ENCODE assay signal across 8 mouse cellular contexts in genomic region chr19:34500763-34501162, GRCm38 (mm10). TPM values are rescaled to one million over a fixed set of nuclear protein-coding genes. Genes with fewer than 3 reads are reported as not detected.
DNase-seq lines count a peak whose midpoint lies in the region; ATAC-seq and TF ChIP-seq lines count a peak whose summit lies in the region.

No protein-coding gene starts in this region.

- 43% methylated on average over 4 of the region's 4 CpGs for WGBS in heart, embryonic 11.5 days (ENCODE audit: insufficient replicate concordance)
- WGBS in forebrain, postnatal 0 days: 37% methylated on average over 4 of the region's 4 CpGs

- H3K36me3 ChIP-seq in heart, embryonic 11.5 days (ENCODE audit: control insufficient read depth, insufficient read depth, low read length): no peaks in the 10 kb centered on the region
- peaks cover 9% of the 10 kb centered on the region; the same call in 1 of the 2 replicates for H3K36me3 ChIP-seq in forebrain, postnatal 0 days (ENCODE audit: insufficient read depth)

- DNase-seq in heart, adult 11 months: peak; percentile 98
- peak; percentile 78 for DNase-seq in c-Kit-positive CD71-positive TER-119-positive erythroid progenitor cells, embryonic 14.5 days (ENCODE audit: low spot score)
- peak; percentile 15 for DNase-seq in forebrain, postnatal 0 days
- peak; percentile 24 for DNase-seq in hindlimb bud, embryonic 11.5 days (ENCODE audit: extremely low spot score, low read depth, low spot score)
- DNase-seq in left cerebral cortex, adult 18-20 months (ENCODE audit: low spot score in 2 of 2): peak; percentile 36 to 43
- peak; percentile 60 to 65 for DNase-seq in spleen, adult 18-20 months

- ATAC-seq in heart, embryonic 11.5 days (replicated peaks; ENCODE audit: insufficient number of reproducible peaks, low FRiP score, low TSS enrichment): no peak; the same call in 1 of the 2 replicates
- peak; percentile 29; the same call in 1 of the 2 replicates for ATAC-seq in forebrain, postnatal 0 days
- peak; percentile 98 for ATAC-seq in megakaryocyte, adult 5-6 weeks (ENCODE audit: poor library complexity, severe bottlenecking)

- no peak overlapping the region for H3K4me3 ChIP-seq in heart, embryonic 11.5 days (ENCODE audit: low read depth, low read length)
- no peak overlapping the region for H3K4me3 ChIP-seq in forebrain, postnatal 0 days (ENCODE audit: low read depth, low read length)

- peak; percentile 49 for TF ChIP-seq CTCF in forebrain, postnatal 0 days (IDR thresholded peaks at IDR 0.05; ENCODE audit: low read depth)

- H3K9ac ChIP-seq in heart, embryonic 11.5 days (ENCODE audit: low read depth, low read length): no peak overlapping the region
- H3K9ac ChIP-seq in forebrain, postnatal 0 days: no peak overlapping the region

- peaks cover 3% of the 10 kb centered on the region for H3K4me1 ChIP-seq in heart, embryonic 11.5 days (ENCODE audit: control insufficient read depth, insufficient read depth, low read length)
- no peaks in the 10 kb centered on the region for H3K4me1 ChIP-seq in forebrain, postnatal 0 days (ENCODE audit: insufficient read depth)

- no peaks in the 10 kb centered on the region for H3K27me3 ChIP-seq in heart, embryonic 11.5 days (ENCODE audit: control insufficient read depth, insufficient read depth, low read length)
- no peaks in the 10 kb centered on the region for H3K27me3 ChIP-seq in forebrain, postnatal 0 days (ENCODE audit: insufficient read depth, low read length)

- H3K4me2 ChIP-seq in heart, embryonic 11.5 days: no peak overlapping the region
- H3K4me2 ChIP-seq in forebrain, postnatal 0 days (ENCODE audit: low read depth): no peak overlapping the region

- no peaks in the 10 kb centered on the region for H3K9me3 ChIP-seq in heart, embryonic 11.5 days (replicated peaks; ENCODE audit: control insufficient read depth, low read length)
- H3K9me3 ChIP-seq in forebrain, postnatal 0 days (ENCODE audit: low read length): no peaks in the 10 kb centered on the region

- H3K27ac ChIP-seq in heart, embryonic 11.5 days (ENCODE audit: low read depth, low read length): no peak overlapping the region
- H3K27ac ChIP-seq in forebrain, postnatal 0 days (ENCODE audit: low read depth, low read length): no peak overlapping the region

RNA-seq across cellular contexts. Expression of gene Ch25h, which starts 25.8 kb away (rescaled TPM):
- polyA plus RNA-seq in heart, embryonic 11.5 days (2014; fragmentation: Nextera tagmentation; extraction: Ambion mirVana): 1.8 and 3.7 TPM in 2 replicates
- total RNA-seq in forebrain, postnatal 0 days (2014; rRNA removed): 0.38 and 0.71 TPM in 2 replicates
- polyA plus RNA-seq in forebrain, postnatal 0 days (2015; fragmentation: Nextera tagmentation; extraction: Ambion mirVana): 0.62 and 0.86 TPM in 2 replicates
- under 1 TPM; 0.23 to 0.44 TPM for total RNA-seq in left cerebral cortex, adult 18-20 months (2021)
- total RNA-seq in megakaryocyte, adult 5-6 weeks (2015): not detected in 2 replicates
- not detected in 2 replicates for total RNA-seq in megakaryocyte, adult 5-6 weeks (2017)

RNA-seq across cellular contexts. Expression of gene Lipa, which starts 26.5 kb away (rescaled TPM):
- polyA plus RNA-seq in heart, embryonic 11.5 days (2014; fragmentation: Nextera tagmentation; extraction: Ambion mirVana): 36.2 and 41.2 TPM in 2 replicates
- 17.9 and 21.9 TPM in 2 replicates for total RNA-seq in forebrain, postnatal 0 days (2014; rRNA removed)
- polyA plus RNA-seq in forebrain, postnatal 0 days (2015; fragmentation: Nextera tagmentation; extraction: Ambion mirVana): 15.3 and 17.3 TPM in 2 replicates
- 10 to 100 TPM; 17.1 to 18.5 TPM for total RNA-seq in left cerebral cortex, adult 18-20 months (2021)
- total RNA-seq in megakaryocyte, adult 5-6 weeks (2015): 119 and 136 TPM in 2 replicates
- total RNA-seq in megakaryocyte, adult 5-6 weeks (2017): 69.1 and 73.0 TPM in 2 replicates

RNA-seq across cellular contexts. Expression of gene Ifit2, which starts 49.7 kb away (rescaled TPM):
- polyA plus RNA-seq in heart, embryonic 11.5 days (2014; fragmentation: Nextera tagmentation; extraction: Ambion mirVana): 5.6 and 6.4 TPM in 2 replicates
- total RNA-seq in forebrain, postnatal 0 days (2014; rRNA removed): 11.1 and 11.9 TPM in 2 replicates
- polyA plus RNA-seq in forebrain, postnatal 0 days (2015; fragmentation: Nextera tagmentation; extraction: Ambion mirVana): 6.3 and 8.0 TPM in 2 replicates
- 1 to 10 TPM; 6.9 to 8.1 TPM for total RNA-seq in left cerebral cortex, adult 18-20 months (2021)
- 10.1 and 10.2 TPM in 2 replicates for total RNA-seq in megakaryocyte, adult 5-6 weeks (2015)
- 20.2 and 21.2 TPM in 2 replicates for total RNA-seq in megakaryocyte, adult 5-6 weeks (2017)

Comparison
In these comparisons a context has a peak if more than half of its experiments do, and no peak if none do; other contexts are left out.
1. DNase-seq: peak in every context shown above with its lines; median percentile 98 in heart, adult 11 months; 78 in c-Kit-positive CD71-positive TER-119-positive erythroid progenitor cells, embryonic 14.5 days; 62 in spleen, adult 18-20 months; 40 in left cerebral cortex, adult 18-20 months; 24 in hindlimb bud, embryonic 11.5 days; 15 in forebrain, postnatal 0 days.